Mouse (Mus musculus): ENCODE data around the gene Rhoq.

GRCm38 (mm10) chr17:86961301-86961841 is 1.5 kb upstream of the Rhoq start:
- TF ChIP-seq CTCF (IDR thresholded peaks at IDR 0.05; ENCODE audit: low read depth) (no peak), EP300 (IDR thresholded peaks at IDR 0.05; ENCODE audit: low read depth) (no peak)

All from heart, postnatal 0 days (tissue).